In genomic region chr13:21171600-21172150, GRCm38 (mm10) we compare ENCODE assay signal across 8 mouse cellular contexts. TPM values are rescaled to one million over a fixed set of nuclear protein-coding genes. Genes with fewer than 3 reads are reported as not detected.
DNase-seq lines count a peak whose midpoint lies in the region; ATAC-seq lines count a peak whose summit lies in the region.

No protein-coding gene starts in this region.

- H3K4me2 ChIP-seq in hindbrain, embryonic 11.5 days (replicated peaks; ENCODE audit: low read depth, low read length): peak overlapping the region; percentile 52
- H3K4me2 ChIP-seq in lung, embryonic 16.5 days (ENCODE audit: low read depth, low read length): peak overlapping the region; percentile 70
- H3K4me2 ChIP-seq in stomach, embryonic 16.5 days (ENCODE audit: low read depth, low read length): peak overlapping the region; percentile 69

- H3K36me3 ChIP-seq in heart, embryonic 10.5 days: no peaks in the 10 kb centered on the region
- no peaks in the 10 kb centered on the region for H3K36me3 ChIP-seq in hindbrain, embryonic 11.5 days (ENCODE audit: control insufficient read depth, insufficient read depth, low read length)
- H3K36me3 ChIP-seq in lung, embryonic 16.5 days (ENCODE audit: control insufficient read depth, insufficient read depth, low read length): no peaks in the 10 kb centered on the region
- H3K36me3 ChIP-seq in stomach, embryonic 16.5 days (ENCODE audit: control insufficient read depth, insufficient read depth, low read length): no peaks in the 10 kb centered on the region

- H3K4me1 ChIP-seq in heart, embryonic 10.5 days: peaks cover 9% of the 10 kb centered on the region; the same call in 1 of the 2 replicates
- no peaks in the 10 kb centered on the region for H3K4me1 ChIP-seq in hindbrain, embryonic 11.5 days (replicated peaks; ENCODE audit: control insufficient read depth, insufficient read depth, low read length)
- H3K4me1 ChIP-seq in lung, embryonic 16.5 days (replicated peaks; ENCODE audit: control insufficient read depth, insufficient read depth, low read length): peaks cover 10% of the 10 kb centered on the region; the same call in 1 of the 2 replicates
- H3K4me1 ChIP-seq in stomach, embryonic 16.5 days (ENCODE audit: control insufficient read depth, insufficient read depth, low read length): peaks cover 7% of the 10 kb centered on the region

- peak; percentile 82 for DNase-seq in heart, embryonic 10.5 days (ENCODE audit: low spot score)
- no peak for DNase-seq in heart, postnatal 25 days (ENCODE audit: low spot score)
- DNase-seq in ES-CJ7 (ENCODE audit: low read depth, low spot score): peak; percentile 78
- peak; percentile 67 for DNase-seq in hindbrain, embryonic 11.5 days (ENCODE audit: low spot score)
- DNase-seq in frontal cortex, postnatal 10 days (ENCODE audit: low spot score in 2 of 2): no peak

- no peaks in the 10 kb centered on the region for H3K27me3 ChIP-seq in heart, embryonic 10.5 days (ENCODE audit: insufficient read depth, poor library complexity, severe bottlenecking)
- no peaks in the 10 kb centered on the region; the same call in 1 of the 2 replicates for H3K27me3 ChIP-seq in hindbrain, embryonic 11.5 days (ENCODE audit: control insufficient read depth, insufficient read depth, low read length)
- H3K27me3 ChIP-seq in lung, embryonic 16.5 days (ENCODE audit: control insufficient read depth, insufficient read depth, low read depth, low read length): no peaks in the 10 kb centered on the region
- H3K27me3 ChIP-seq in stomach, embryonic 16.5 days (ENCODE audit: control insufficient read depth, insufficient read depth, low read length): no peaks in the 10 kb centered on the region

- H3K4me3 ChIP-seq in heart, embryonic 10.5 days: peak overlapping the region; percentile 71
- peak overlapping the region; percentile 41 for H3K4me3 ChIP-seq in hindbrain, embryonic 11.5 days (ENCODE audit: low read depth, low read length)
- H3K4me3 ChIP-seq in lung, embryonic 16.5 days (ENCODE audit: low read length): peak overlapping the region; percentile 59
- H3K4me3 ChIP-seq in stomach, embryonic 16.5 days (replicated peaks; ENCODE audit: low read length): peak overlapping the region; percentile 56

- no peaks in the 10 kb centered on the region for H3K9me3 ChIP-seq in heart, embryonic 10.5 days
- no peaks in the 10 kb centered on the region for H3K9me3 ChIP-seq in hindbrain, embryonic 11.5 days (ENCODE audit: control insufficient read depth, low read length)
- H3K9me3 ChIP-seq in lung, embryonic 16.5 days (ENCODE audit: control insufficient read depth, low read length): no peaks in the 10 kb centered on the region
- H3K9me3 ChIP-seq in stomach, embryonic 16.5 days (replicated peaks; ENCODE audit: control insufficient read depth, low read length): no peaks in the 10 kb centered on the region

- WGBS in heart, embryonic 10.5 days: 0% methylated on average over 12 of the region's 12 CpGs
- WGBS in hindbrain, embryonic 11.5 days: under 1% methylated on average over 12 of the region's 12 CpGs
- WGBS in lung, embryonic 16.5 days: under 1% methylated on average over 12 of the region's 12 CpGs
- under 1% methylated on average over 12 of the region's 12 CpGs for WGBS in stomach, embryonic 16.5 days

- intact Hi-C loops in heart, postnatal 25 days (cut with DNase I): loop anchor here (2.0 to 5.0 kb wide), 5 partner anchors 27 to 851 kb away; no protein-coding TSS in a partner anchor

- H3K9ac ChIP-seq in hindbrain, embryonic 11.5 days (ENCODE audit: low read depth, low read length): peak overlapping the region; percentile 24; the same call in 1 of the 2 replicates
- peak overlapping the region; percentile 56 for H3K9ac ChIP-seq in lung, embryonic 16.5 days (ENCODE audit: low read length)
- peak overlapping the region; percentile 63 for H3K9ac ChIP-seq in stomach, embryonic 16.5 days (ENCODE audit: low read length)

- H3K27ac ChIP-seq in heart, embryonic 10.5 days: peak overlapping the region; percentile 64; the same call in 1 of the 2 replicates
- no peak overlapping the region for H3K27ac ChIP-seq in hindbrain, embryonic 11.5 days (ENCODE audit: low read depth, low read length)
- peak overlapping the region; percentile 1; the same call in 1 of the 2 replicates for H3K27ac ChIP-seq in lung, embryonic 16.5 days (ENCODE audit: low read length)
- no peak overlapping the region for H3K27ac ChIP-seq in stomach, embryonic 16.5 days (ENCODE audit: low read length)

- 0 out of 2 replicates have a peak, but pooled peaks have one; percentile 13 for ATAC-seq in common myeloid progenitor, adult 5-6 weeks (replicated peaks; ENCODE audit: low read depth, poor library complexity, severe bottlenecking)
- ATAC-seq in hindbrain, embryonic 11.5 days (ENCODE audit: low FRiP score): no peak
- peak; percentile 30; the same call in 1 of the 2 replicates for ATAC-seq in lung, embryonic 16.5 days (ENCODE audit: low read depth)
- no peak for ATAC-seq in stomach, embryonic 16.5 days (ENCODE audit: insufficient read depth, low FRiP score)

RNA-seq across cellular contexts. Expression of gene Trim27, which starts 7.6 kb away (rescaled TPM):
- polyA plus RNA-seq in heart, embryonic 10.5 days (2016; fragmentation: Nextera tagmentation; extraction: Ambion mirVana): 108 and 152 TPM in 2 replicates
- total RNA-seq in heart, postnatal 25 days (2021): 10 to 100 TPM; 18.8 to 19.0 TPM
- total RNA-seq in common myeloid progenitor, adult 5-6 weeks (2017): 162 and 186 TPM in 2 replicates
- polyA plus RNA-seq in hindbrain, embryonic 11.5 days (2014; fragmentation: Nextera tagmentation; extraction: Ambion mirVana): 133 and 144 TPM in 2 replicates
- 105 and 108 TPM in 2 replicates for polyA plus RNA-seq in lung, embryonic 16.5 days (2015; fragmentation: Nextera tagmentation; extraction: Ambion mirVana)
- polyA plus RNA-seq in stomach, embryonic 16.5 days (2015; fragmentation: Nextera tagmentation; extraction: Ambion mirVana): 84.2 and 84.3 TPM in 2 replicates

RNA-seq across cellular contexts. Expression of gene Olfr1368, which starts 26.0 kb away (rescaled TPM):
- polyA plus RNA-seq in heart, embryonic 10.5 days (2016; fragmentation: Nextera tagmentation; extraction: Ambion mirVana): not detected in 2 replicates
- not detected for total RNA-seq in heart, postnatal 25 days (2021)
- not detected in 2 replicates for total RNA-seq in common myeloid progenitor, adult 5-6 weeks (2017)
- not detected in 2 replicates for polyA plus RNA-seq in hindbrain, embryonic 11.5 days (2014; fragmentation: Nextera tagmentation; extraction: Ambion mirVana)
- not detected in 2 replicates for polyA plus RNA-seq in lung, embryonic 16.5 days (2015; fragmentation: Nextera tagmentation; extraction: Ambion mirVana)
- polyA plus RNA-seq in stomach, embryonic 16.5 days (2015; fragmentation: Nextera tagmentation; extraction: Ambion mirVana): not detected in 2 replicates

RNA-seq across cellular contexts. Expression of gene Olfr263, which starts 42.2 kb away (rescaled TPM):
- polyA plus RNA-seq in heart, embryonic 10.5 days (2016; fragmentation: Nextera tagmentation; extraction: Ambion mirVana): not detected in 2 replicates
- not detected for total RNA-seq in heart, postnatal 25 days (2021)
- total RNA-seq in common myeloid progenitor, adult 5-6 weeks (2017): not detected in 2 replicates
- not detected in 2 replicates for polyA plus RNA-seq in hindbrain, embryonic 11.5 days (2014; fragmentation: Nextera tagmentation; extraction: Ambion mirVana)
- not detected in 2 replicates for polyA plus RNA-seq in lung, embryonic 16.5 days (2015; fragmentation: Nextera tagmentation; extraction: Ambion mirVana)
- not detected in 2 replicates for polyA plus RNA-seq in stomach, embryonic 16.5 days (2015; fragmentation: Nextera tagmentation; extraction: Ambion mirVana)

Comparison
In these comparisons a context has a peak if more than half of its experiments do, and no peak if none do; other contexts are left out.
1. DNase-seq: peak in heart, embryonic 10.5 days (single experiment), ES-CJ7 (single experiment) and hindbrain, embryonic 11.5 days (single experiment); none in heart, postnatal 25 days (single experiment) and frontal cortex, postnatal 10 days (0 of 2).
2. H3K27ac ChIP-seq: peak in heart, embryonic 10.5 days (single experiment) and lung, embryonic 16.5 days (single experiment); none in hindbrain, embryonic 11.5 days (single experiment) and stomach, embryonic 16.5 days (single experiment).
3. ATAC-seq: peak in common myeloid progenitor, adult 5-6 weeks (single experiment) and lung, embryonic 16.5 days (single experiment); none in hindbrain, embryonic 11.5 days (single experiment) and stomach, embryonic 16.5 days (single experiment).
4. Peak in every context shown above with its lines, with median percentiles within 50 percentile points of each other: H3K4me3 ChIP-seq, H3K4me2 ChIP-seq and H3K9ac ChIP-seq.